9 mouse cellular contexts compared by ENCODE assay signal in the genomic region with DNA sequence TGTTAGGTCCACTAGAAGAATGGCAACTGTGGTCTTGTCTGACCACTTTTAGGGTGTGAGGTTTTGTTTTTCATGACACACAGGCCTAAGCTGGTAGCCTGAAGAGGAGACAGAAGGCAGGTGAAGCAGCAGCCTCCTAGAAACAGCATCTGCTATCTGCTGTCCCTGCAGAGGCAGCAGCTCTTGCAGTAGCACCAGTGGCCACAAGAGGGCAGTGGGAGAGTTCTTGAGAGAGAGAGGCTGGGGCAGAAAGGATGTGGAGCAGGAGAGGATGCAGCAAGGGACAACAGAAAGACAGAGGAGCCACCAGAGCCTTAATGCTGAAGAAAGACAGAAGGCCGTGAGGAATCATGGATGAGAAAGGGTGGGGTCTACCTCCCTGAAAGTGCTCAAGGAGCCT.
DNase-seq lines count a peak whose midpoint lies in the region; ATAC-seq and TF ChIP-seq lines count a peak whose summit lies in the region.
"Had no signal": no experiment of that assay in that cellular context is flagged by ENCODE, and none has a peak within 500 bp of the region (broad histone marks: within the 10 kb centered on the region; RNA-seq: fewer than 3 reads in every experiment).

No protein-coding gene starts in this region.

- no peaks in the 10 kb centered on the region for H3K27me3 ChIP-seq in heart, adult 2 months (ENCODE audit: control insufficient read depth, insufficient read depth, low read length)
- H3K27me3 ChIP-seq in hindbrain, embryonic 15.5 days, result no peaks in the 10 kb centered on the region
- H3K27me3 ChIP-seq in testis, adult 2 months (ENCODE audit: control insufficient read depth, insufficient read depth, low read length), result no peaks in the 10 kb centered on the region

- no peaks in the 10 kb centered on the region for H3K9me3 ChIP-seq in hindbrain, embryonic 15.5 days
- H3K9me3 ChIP-seq: megakaryocyte, embryonic 14.5 days had no signal

- H3K36me3 ChIP-seq in heart, adult 2 months (ENCODE audit: control insufficient read depth, insufficient read depth, low read length), result no peaks in the 10 kb centered on the region
- no peaks in the 10 kb centered on the region for H3K36me3 ChIP-seq in hindbrain, embryonic 15.5 days
- H3K36me3 ChIP-seq in testis, adult 2 months (ENCODE audit: control insufficient read depth, insufficient read depth, low read length), result no peaks in the 10 kb centered on the region

- no peaks in the 10 kb centered on the region for H3K4me1 ChIP-seq in heart, adult 2 months (ENCODE audit: control insufficient read depth, insufficient read depth, low read length)
- no peaks in the 10 kb centered on the region for H3K4me1 ChIP-seq in bone marrow, adult 2 months (ENCODE audit: control insufficient read depth, insufficient read depth, low read length)
- no peaks in the 10 kb centered on the region for H3K4me1 ChIP-seq in embryonic fibroblast, embryonic 13.5 days (ENCODE audit: control insufficient read depth, insufficient read depth, low read length)
- no peaks in the 10 kb centered on the region for H3K4me1 ChIP-seq in hindbrain, embryonic 15.5 days (replicated peaks)
- H3K4me1 ChIP-seq in testis, adult 2 months (ENCODE audit: control insufficient read depth, insufficient read depth, low read length), result no peaks in the 10 kb centered on the region
- H3K4me1 ChIP-seq: megakaryocyte, embryonic 14.5 days had no signal

- no peak overlapping the region for H3K9ac ChIP-seq in heart, adult 2 months (ENCODE audit: low read depth, low read length)
- H3K9ac ChIP-seq in hindbrain, embryonic 15.5 days, result no peak overlapping the region

- WGBS in heart, adult 2 months, result 43% methylated on average over 1 of the region's 1 CpGs
- 29% methylated on average over 1 of the region's 1 CpGs for WGBS in bone marrow, adult 2 months
- WGBS in hindbrain, embryonic 15.5 days, result 44% methylated on average over 1 of the region's 1 CpGs

- ATAC-seq in hindbrain, embryonic 15.5 days (ENCODE audit: low FRiP score, low read depth), result peak; percentile 61; the same call in 1 of the 2 replicates

- H3K27ac ChIP-seq in heart, adult 2 months, result no peak overlapping the region
- no peak overlapping the region for H3K27ac ChIP-seq in bone marrow, adult 2 months (ENCODE audit: control insufficient read depth, insufficient read depth, low read depth, low read length, poor library complexity)
- no peak overlapping the region for H3K27ac ChIP-seq in embryonic fibroblast, embryonic 13.5 days (ENCODE audit: insufficient read depth, low read length)
- no peak overlapping the region for H3K27ac ChIP-seq in hindbrain, embryonic 15.5 days (replicated peaks)
- H3K27ac ChIP-seq in testis, adult 2 months (ENCODE audit: control insufficient read depth, insufficient read depth, low read depth, low read length), result no peak overlapping the region

- no peak overlapping the region for H3K4me2 ChIP-seq in hindbrain, embryonic 15.5 days

- TF ChIP-seq POLR2A in heart, adult 2 months (IDR thresholded peaks at IDR 0.05; ENCODE audit: insufficient read depth, low read depth, low read length), result no peak
- no peak for TF ChIP-seq POLR2A in bone marrow, adult 2 months (IDR thresholded peaks at IDR 0.05; ENCODE audit: borderline replicate concordance, control insufficient read depth, low read depth, low read length)
- TF ChIP-seq POLR2A in embryonic fibroblast, embryonic 13.5 days (IDR thresholded peaks at IDR 0.05; ENCODE audit: low read depth, low read length), result no peak
- no peak for TF ChIP-seq POLR2A in testis, adult 2 months (IDR thresholded peaks at IDR 0.05; ENCODE audit: control insufficient read depth, low read depth, low read length)

- TF ChIP-seq CTCF in heart, adult 2 months (IDR thresholded peaks at IDR 0.05), result peak; percentile 83
- peak; percentile 52 for TF ChIP-seq CTCF in bone marrow, adult 2 months (IDR thresholded peaks at IDR 0.05; ENCODE audit: control insufficient read depth, insufficient read depth, low read length)
- peak; percentile 67; the same call in 1 of the 2 replicates for TF ChIP-seq CTCF in embryonic fibroblast, embryonic 13.5 days (IDR thresholded peaks at IDR 0.05; ENCODE audit: borderline replicate concordance, insufficient read depth, low read length)
- TF ChIP-seq CTCF in testis, adult 2 months (IDR thresholded peaks at IDR 0.05; ENCODE audit: control insufficient read depth, insufficient read depth, insufficient replicate concordance, low read depth, low read length), result peak; percentile 68; the same call in 1 of the 2 replicates

- TF ChIP-seq EP300 in heart, adult 2 months (IDR thresholded peaks at IDR 0.05; ENCODE audit: insufficient read depth, low read depth, low read length), result no peak

- H3K79me2 ChIP-seq in heart, adult 2 months (replicated peaks; ENCODE audit: control insufficient read depth, insufficient read depth, low read length), result no peaks in the 10 kb centered on the region

- H3K4me3 ChIP-seq in heart, adult 2 months, result no peak overlapping the region
- no peak overlapping the region for H3K4me3 ChIP-seq in bone marrow, adult 2 months (replicated peaks; ENCODE audit: control insufficient read depth, low read depth, low read length)
- no peak overlapping the region for H3K4me3 ChIP-seq in embryonic fibroblast, embryonic 13.5 days (ENCODE audit: insufficient read depth, low read length)
- H3K4me3 ChIP-seq in hindbrain, embryonic 15.5 days, result no peak overlapping the region
- H3K4me3 ChIP-seq in testis, adult 2 months (ENCODE audit: control insufficient read depth, low read depth, low read length), result no peak overlapping the region
- H3K4me3 ChIP-seq: megakaryocyte, embryonic 14.5 days had no signal

- DNase-seq in heart, adult 2 months, result peak; percentile 14 to 71
- DNase-seq in heart, postnatal 25 days (ENCODE audit: low spot score), result no peak
- DNase-seq in left cerebral cortex, postnatal 14 days (ENCODE audit: low spot score in 2 of 2), result peak; percentile 75 to 80
- DNase-seq in natural killer cell, adult 2 months (ENCODE audit: low spot score in 2 of 2), result peak; percentile 21 to 23

- intact Hi-C loops in heart, adult 2 months (cut with DNase I), result no loop called here
- intact Hi-C loops in heart, postnatal 25 days (cut with DNase I), result loop anchor here (5.0 kb wide), 1 partner anchor 449 kb away; no protein-coding TSS in a partner anchor
- intact Hi-C loops in left cerebral cortex, postnatal 14 days (cut with DNase I), result no loop called here
